In the genomic region with DNA sequence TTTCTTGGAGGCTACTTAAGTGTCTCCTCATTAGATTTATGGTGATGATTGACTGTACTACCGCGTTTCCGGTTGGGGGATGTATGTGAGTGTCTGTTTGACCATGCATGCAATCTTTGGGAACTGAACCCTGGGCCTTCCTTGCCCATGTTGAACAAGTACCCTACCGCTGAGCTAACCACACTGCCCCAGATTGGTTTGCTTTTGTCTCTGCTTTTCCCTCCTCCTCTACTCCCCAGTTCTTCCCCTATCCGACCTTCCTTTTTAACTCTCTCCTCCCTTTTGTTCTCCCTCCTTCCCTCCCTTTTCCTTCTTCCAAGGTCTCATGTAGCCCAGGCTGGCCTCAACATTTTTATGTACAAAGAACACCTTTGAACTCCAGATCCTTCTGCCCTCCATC, we compare ENCODE assay signal across 9 mouse cellular contexts. TPM values are rescaled to one million over a fixed set of nuclear protein-coding genes. Genes with fewer than 3 reads are reported as not detected.
DNase-seq lines count a peak whose midpoint lies in the region; ATAC-seq and TF ChIP-seq lines count a peak whose summit lies in the region.
"Had no signal": no experiment of that assay in that cellular context is flagged by ENCODE, and none has a peak within 500 bp of the region (broad histone marks: within the 10 kb centered on the region; RNA-seq: fewer than 3 reads in every experiment).

No protein-coding gene starts in this region.

- H3K27me3 ChIP-seq in lung, embryonic 14.5 days (ENCODE audit: insufficient read depth, low read length) = no peaks in the 10 kb centered on the region
- no peaks in the 10 kb centered on the region for H3K27me3 ChIP-seq in lung, postnatal 0 days (replicated peaks; ENCODE audit: insufficient read depth, low read length)
- H3K27me3 ChIP-seq in embryonic facial prominence, embryonic 13.5 days = no peaks in the 10 kb centered on the region
- H3K27me3 ChIP-seq in limb, embryonic 10.5 days (ENCODE audit: low read depth, poor library complexity, severe bottlenecking) = no peaks in the 10 kb centered on the region
- no peaks in the 10 kb centered on the region for H3K27me3 ChIP-seq in neural tube, embryonic 15.5 days (replicated peaks)

- peak overlapping the region; percentile 80 for H3K9ac ChIP-seq in lung, embryonic 14.5 days
- H3K9ac ChIP-seq in lung, postnatal 0 days (replicated peaks; ENCODE audit: low read depth) = no peak overlapping the region
- peak overlapping the region; percentile 77 for H3K9ac ChIP-seq in embryonic facial prominence, embryonic 13.5 days
- H3K9ac ChIP-seq in neural tube, embryonic 15.5 days (replicated peaks) = no peak overlapping the region

- no peak for TF ChIP-seq EP300 in lung, postnatal 0 days (IDR thresholded peaks at IDR 0.05)

- DNase-seq in lung, embryonic 14.5 days = peak; percentile 53
- DNase-seq in lung, postnatal 0 days (ENCODE audit: low spot score) = no peak
- DNase-seq in limb, embryonic 10.5 days (ENCODE audit: low spot score) = peak; percentile 47
- no peak for DNase-seq in left cerebral cortex, postnatal 14 days (ENCODE audit: low spot score in 2 of 2)
- no peak for DNase-seq in right cerebral cortex, postnatal 36 days (ENCODE audit: low spot score in 2 of 2)
- DNase-seq in lung, postnatal 10 days = no peak
- DNase-seq: layer of hippocampus, adult 9-11 months had no signal

- no peak for ATAC-seq in lung, embryonic 14.5 days (ENCODE audit: insufficient read depth)
- no peak for ATAC-seq in lung, postnatal 0 days
- no peak for ATAC-seq in embryonic facial prominence, embryonic 13.5 days (ENCODE audit: insufficient number of reproducible peaks, insufficient read depth, low FRiP score, low TSS enrichment, low read depth)
- ATAC-seq in neural tube, embryonic 15.5 days (ENCODE audit: low FRiP score) = no peak

- H3K4me1 ChIP-seq in lung, embryonic 14.5 days (ENCODE audit: insufficient read depth) = no peaks in the 10 kb centered on the region
- no peaks in the 10 kb centered on the region for H3K4me1 ChIP-seq in lung, postnatal 0 days (ENCODE audit: insufficient read depth, low read depth, low read length)
- H3K4me1 ChIP-seq in embryonic facial prominence, embryonic 13.5 days = peaks cover 18% of the 10 kb centered on the region
- peaks cover 14% of the 10 kb centered on the region for H3K4me1 ChIP-seq in limb, embryonic 10.5 days
- peaks cover 10% of the 10 kb centered on the region for H3K4me1 ChIP-seq in neural tube, embryonic 15.5 days

- peaks cover 36% of the 10 kb centered on the region for H3K36me3 ChIP-seq in lung, embryonic 14.5 days (ENCODE audit: insufficient read depth)
- H3K36me3 ChIP-seq in lung, postnatal 0 days (ENCODE audit: insufficient read depth, low read length) = no peaks in the 10 kb centered on the region
- peaks cover 26% of the 10 kb centered on the region for H3K36me3 ChIP-seq in embryonic facial prominence, embryonic 13.5 days
- peaks cover 46% of the 10 kb centered on the region for H3K36me3 ChIP-seq in limb, embryonic 10.5 days
- H3K36me3 ChIP-seq in neural tube, embryonic 15.5 days = peaks cover 2% of the 10 kb centered on the region; the same call in 1 of the 2 replicates

- no peak for TF ChIP-seq CTCF in lung, embryonic 14.5 days (IDR thresholded peaks at IDR 0.05; ENCODE audit: low read depth)
- TF ChIP-seq CTCF in lung, postnatal 0 days (IDR thresholded peaks at IDR 0.05) = no peak

- H3K4me2 ChIP-seq in lung, embryonic 14.5 days = peak overlapping the region; percentile 69
- no peak overlapping the region; the same call in 1 of the 2 replicates for H3K4me2 ChIP-seq in lung, postnatal 0 days (replicated peaks; ENCODE audit: low read depth, low read length)
- peak overlapping the region; percentile 91 for H3K4me2 ChIP-seq in embryonic facial prominence, embryonic 13.5 days
- H3K4me2 ChIP-seq in neural tube, embryonic 15.5 days = peak overlapping the region; percentile 77

- H3K9me3 ChIP-seq in lung, embryonic 14.5 days (ENCODE audit: low read depth, low read length) = no peaks in the 10 kb centered on the region
- no peaks in the 10 kb centered on the region for H3K9me3 ChIP-seq in lung, postnatal 0 days (ENCODE audit: low read length)
- H3K9me3 ChIP-seq in embryonic facial prominence, embryonic 13.5 days = no peaks in the 10 kb centered on the region
- H3K9me3 ChIP-seq in limb, embryonic 10.5 days (replicated peaks) = no peaks in the 10 kb centered on the region
- no peaks in the 10 kb centered on the region for H3K9me3 ChIP-seq in neural tube, embryonic 15.5 days (replicated peaks)

- intact Hi-C loops in left cerebral cortex, postnatal 14 days (cut with DNase I) = no loop called here

- H3K27ac ChIP-seq in lung, embryonic 14.5 days (ENCODE audit: low read depth) = no peak overlapping the region
- no peak overlapping the region for H3K27ac ChIP-seq in lung, postnatal 0 days (ENCODE audit: low read length)
- no peak overlapping the region; the same call in 1 of the 2 replicates for H3K27ac ChIP-seq in embryonic facial prominence, embryonic 13.5 days
- peak overlapping the region; percentile 93 for H3K27ac ChIP-seq in limb, embryonic 10.5 days
- no peak overlapping the region for H3K27ac ChIP-seq in neural tube, embryonic 15.5 days (replicated peaks)

- peak overlapping the region; percentile 65 for H3K4me3 ChIP-seq in lung, embryonic 14.5 days (ENCODE audit: low read depth, low read length)
- H3K4me3 ChIP-seq in lung, postnatal 0 days (ENCODE audit: low read depth, low read length) = no peak overlapping the region
- H3K4me3 ChIP-seq in embryonic facial prominence, embryonic 13.5 days = peak overlapping the region; percentile 67
- H3K4me3 ChIP-seq in limb, embryonic 10.5 days = peak overlapping the region; percentile 79
- H3K4me3 ChIP-seq in neural tube, embryonic 15.5 days (replicated peaks) = peak overlapping the region; percentile 40

- WGBS in lung, embryonic 14.5 days = 1% methylated on average over 5 of the region's 5 CpGs
- 3% methylated on average over 5 of the region's 5 CpGs for WGBS in lung, postnatal 0 days
- 3% methylated on average over 5 of the region's 5 CpGs for WGBS in embryonic facial prominence, embryonic 13.5 days
- 4% methylated on average over 5 of the region's 5 CpGs for WGBS in limb, embryonic 10.5 days
- WGBS in neural tube, embryonic 15.5 days = under 1% methylated on average over 5 of the region's 5 CpGs

RNA-seq across cellular contexts. Expression of a gene that starts 1.1 kb away (rescaled TPM):
- 259 and 263 TPM in 2 replicates for polyA plus RNA-seq in lung, embryonic 14.5 days (2014; fragmentation: Nextera tagmentation; extraction: Ambion mirVana)
- polyA plus RNA-seq in lung, postnatal 0 days (2015; fragmentation: Nextera tagmentation; extraction: Ambion mirVana) = 9.9 and 15.5 TPM in 2 replicates
- polyA plus RNA-seq in embryonic facial prominence, embryonic 13.5 days (2015; fragmentation: Nextera tagmentation; extraction: Ambion mirVana) = 218 and 232 TPM in 2 replicates
- 338 and 354 TPM in 2 replicates for polyA plus RNA-seq in limb, embryonic 10.5 days (2016; fragmentation: Nextera tagmentation; extraction: Ambion mirVana)
- 21.2 and 64.0 TPM in 2 replicates for polyA plus RNA-seq in neural tube, embryonic 15.5 days (2015; fragmentation: Nextera tagmentation; extraction: Ambion mirVana)
- 1 to 10 TPM in 1 of 2 experiments, under 1 TPM in 1; 0.66 to 1.2 TPM for total RNA-seq in left cerebral cortex, postnatal 14 days (2021)

RNA-seq across cellular contexts. Expression of a gene that starts 17.5 kb away (rescaled TPM):
- polyA plus RNA-seq in lung, embryonic 14.5 days (2014; fragmentation: Nextera tagmentation; extraction: Ambion mirVana) = 32.5 and 34.0 TPM in 2 replicates
- 17.6 and 18.7 TPM in 2 replicates for polyA plus RNA-seq in lung, postnatal 0 days (2015; fragmentation: Nextera tagmentation; extraction: Ambion mirVana)
- 40.1 and 40.8 TPM in 2 replicates for polyA plus RNA-seq in embryonic facial prominence, embryonic 13.5 days (2015; fragmentation: Nextera tagmentation; extraction: Ambion mirVana)
- polyA plus RNA-seq in limb, embryonic 10.5 days (2016; fragmentation: Nextera tagmentation; extraction: Ambion mirVana) = 29.8 and 32.5 TPM in 2 replicates
- 27.9 and 30.2 TPM in 2 replicates for polyA plus RNA-seq in neural tube, embryonic 15.5 days (2015; fragmentation: Nextera tagmentation; extraction: Ambion mirVana)
- 10 to 100 TPM; 33.4 to 35.6 TPM for total RNA-seq in left cerebral cortex, postnatal 14 days (2021)

RNA-seq across cellular contexts. Expression of a gene that starts 17.6 kb away (rescaled TPM):
- 19.2 and 19.5 TPM in 2 replicates for polyA plus RNA-seq in lung, embryonic 14.5 days (2014; fragmentation: Nextera tagmentation; extraction: Ambion mirVana)
- polyA plus RNA-seq in lung, postnatal 0 days (2015; fragmentation: Nextera tagmentation; extraction: Ambion mirVana) = 8.4 and 8.9 TPM in 2 replicates
- polyA plus RNA-seq in embryonic facial prominence, embryonic 13.5 days (2015; fragmentation: Nextera tagmentation; extraction: Ambion mirVana) = 22.8 and 26.0 TPM in 2 replicates
- 11.8 and 15.4 TPM in 2 replicates for polyA plus RNA-seq in limb, embryonic 10.5 days (2016; fragmentation: Nextera tagmentation; extraction: Ambion mirVana)
- polyA plus RNA-seq in neural tube, embryonic 15.5 days (2015; fragmentation: Nextera tagmentation; extraction: Ambion mirVana) = 19.1 and 19.4 TPM in 2 replicates
- total RNA-seq in left cerebral cortex, postnatal 14 days (2021) = 10 to 100 TPM; 41.4 to 47.4 TPM

Comparison
In these comparisons a context has a peak if more than half of its experiments do, and no peak if none do; other contexts are left out.
1. DNase-seq: peak in lung, embryonic 14.5 days (single experiment) and limb, embryonic 10.5 days (single experiment); none in lung, postnatal 0 days (single experiment), left cerebral cortex, postnatal 14 days (0 of 2), right cerebral cortex, postnatal 36 days (0 of 2) and lung, postnatal 10 days (single experiment).
2. H3K9ac ChIP-seq: peak in lung, embryonic 14.5 days (single experiment) and embryonic facial prominence, embryonic 13.5 days (single experiment); none in lung, postnatal 0 days (single experiment) and neural tube, embryonic 15.5 days (single experiment).